Mouse (Mus musculus) olfactory bulb, adult 2 months (tissue): ENCODE measurements at regions not wholly inside any gene's neighbourhood (a gene's known extent, or its start where the extent isn't known, plus 50 kb on each side); places are given as distances from the start of the nearest gene placed in this dataset.
"Not testable (repeated sequence)": the region's sequence is repeated elsewhere in the genome, so short reads cannot be mapped to it uniquely, and the experiment has no call there.

Source experiments
- CTCF ChIP-seq: fragments of 200-500 bp; IDR thresholded peaks from 2 replicates; pipeline ENCODE4 v1.5.1; 2012; ENCODE audit warnings: low read depth, mild to moderate bottlenecking, low read length, moderate library complexity; ENCODE audit not compliant: insufficient read depth
- POLR2A ChIP-seq: fragments of 200-500 bp; IDR thresholded peaks from 2 replicates; pipeline ENCODE4 v1.6.1; 2012; ENCODE audit warnings: mild to moderate bottlenecking, low read depth, low read length, moderate library complexity; ENCODE audit not compliant: insufficient read depth

- not testable (repeated sequence) for TF ChIP-seq POLR2A, CTCF
These were observed 339.0 kb downstream of the Dync2h1 start for GRCm38 (mm10) chr9:6845281-6845680.
